23 mouse cellular contexts compared by ENCODE assay signal in genomic region chr1:161520223-161520622, GRCm38 (mm10). TPM values are rescaled to one million over a fixed set of nuclear protein-coding genes. Genes with fewer than 3 reads are reported as not detected.
DNase-seq lines count a peak whose midpoint lies in the region; ATAC-seq and TF ChIP-seq lines count a peak whose summit lies in the region.
"Had no signal": no experiment of that assay in that cellular context is flagged by ENCODE, and none has a peak within 500 bp of the region (broad histone marks: within the 10 kb centered on the region; RNA-seq: fewer than 3 reads in every experiment).

No protein-coding gene starts in this region.

- no peak for TF ChIP-seq POLR2A in bone marrow macrophage, adult 2 months (IDR thresholded peaks at IDR 0.05; ENCODE audit: borderline replicate concordance, low read depth, low read length)

- WGBS in hindbrain, embryonic 14.5 days = 87% methylated on average over 1 of the region's 1 CpGs
- WGBS in hindbrain, embryonic 12.5 days = 84% methylated on average over 1 of the region's 1 CpGs

- no peak overlapping the region for H3K4me3 ChIP-seq in hindbrain, embryonic 14.5 days (replicated peaks; ENCODE audit: low read length)
- H3K4me3 ChIP-seq in hindbrain, embryonic 12.5 days = no peak overlapping the region
- H3K4me3 ChIP-seq in bone marrow macrophage, adult 2 months (ENCODE audit: insufficient read depth, low read length) = peak overlapping the region; percentile 10; the same call in 1 of the 2 replicates
- H3K4me3 ChIP-seq: embryonic facial prominence, embryonic 10.5 days; forebrain, embryonic 13.5 days; heart, embryonic 10.5 days; hindbrain, embryonic 10.5 days had no signal

- ATAC-seq in hindbrain, embryonic 14.5 days (ENCODE audit: low FRiP score) = no peak
- ATAC-seq in hindbrain, embryonic 12.5 days (ENCODE audit: low FRiP score) = no peak
- peak; percentile 48 to 81; a peak in 3 of 4 replicates for ATAC-seq in hematopoietic stem cell, adult 5-6 weeks (replicated peaks in 1 of 2; ENCODE audit: insufficient read depth in 1 of 2, low FRiP score in 2 of 2, low TSS enrichment in 1 of 2, low read depth in 1 of 2, poor library complexity in 2 of 2, severe bottlenecking in 2 of 2)
- ATAC-seq in neutrophil, adult 5-6 weeks (ENCODE audit: extremely low read depth, insufficient number of reproducible peaks, low FRiP score, poor library complexity, severe bottlenecking) = peak; percentile 46; the same call in 1 of the 2 replicates
- ATAC-seq: forebrain, embryonic 13.5 days; hindbrain, embryonic 16.5 days had no signal

- peak; percentile 16 for DNase-seq in hindbrain, embryonic 14.5 days (ENCODE audit: low spot score)
- no peak for DNase-seq in adrenal gland, postnatal 4 days (ENCODE audit: low spot score in 2 of 2)
- DNase-seq in T-cell, adult 2 months (ENCODE audit: low spot score) = no peak
- no peak for DNase-seq in ovary, adult 18-20 months (ENCODE audit: low spot score)
- DNase-seq: adrenal gland, postnatal 14 days; cerebellum, adult 11-12 months; cerebellum, adult 9-11 months; cerebellum, postnatal 36 days; gastrocnemius, postnatal 36 days; heart, adult 18-20 months; heart, postnatal 14 days; kidney, adult 11 months had no signal

- TF ChIP-seq CTCF in bone marrow macrophage, adult 2 months (IDR thresholded peaks at IDR 0.05; ENCODE audit: low read depth, low read length) = no peak

- H3K36me3 ChIP-seq in hindbrain, embryonic 14.5 days (replicated peaks; ENCODE audit: control insufficient read depth, insufficient read depth) = no peaks in the 10 kb centered on the region
- H3K36me3 ChIP-seq in hindbrain, embryonic 12.5 days = no peaks in the 10 kb centered on the region
- H3K36me3 ChIP-seq: embryonic facial prominence, embryonic 10.5 days; G1E; heart, embryonic 10.5 days; hindbrain, embryonic 10.5 days had no signal

- H3K9me3 ChIP-seq in hindbrain, embryonic 14.5 days (ENCODE audit: control insufficient read depth, low read length) = no peaks in the 10 kb centered on the region
- no peaks in the 10 kb centered on the region for H3K9me3 ChIP-seq in hindbrain, embryonic 12.5 days (replicated peaks)
- H3K9me3 ChIP-seq: embryonic facial prominence, embryonic 10.5 days; forebrain, embryonic 13.5 days; G1E; heart, embryonic 10.5 days; hindbrain, embryonic 10.5 days had no signal

- H3K4me1 ChIP-seq in hindbrain, embryonic 14.5 days (replicated peaks; ENCODE audit: control insufficient read depth, insufficient read depth, low read length) = no peaks in the 10 kb centered on the region
- H3K4me1 ChIP-seq in hindbrain, embryonic 12.5 days = no peaks in the 10 kb centered on the region
- H3K4me1 ChIP-seq in bone marrow macrophage, adult 2 months (ENCODE audit: control insufficient read depth, insufficient read depth, low read length) = peaks cover 29% of the 10 kb centered on the region
- H3K4me1 ChIP-seq: embryonic facial prominence, embryonic 10.5 days; forebrain, embryonic 13.5 days; heart, embryonic 10.5 days; hindbrain, embryonic 10.5 days had no signal

- no peak overlapping the region for H3K4me2 ChIP-seq in hindbrain, embryonic 14.5 days (replicated peaks)
- no peak overlapping the region for H3K4me2 ChIP-seq in hindbrain, embryonic 12.5 days (replicated peaks)
- H3K4me2 ChIP-seq: forebrain, embryonic 13.5 days had no signal

- no peaks in the 10 kb centered on the region for H3K27me3 ChIP-seq in hindbrain, embryonic 14.5 days (ENCODE audit: control insufficient read depth, insufficient read depth, low read length)
- H3K27me3 ChIP-seq in hindbrain, embryonic 12.5 days = no peaks in the 10 kb centered on the region
- H3K27me3 ChIP-seq: forebrain, embryonic 13.5 days had no signal

- H3K9ac ChIP-seq in hindbrain, embryonic 14.5 days = no peak overlapping the region
- H3K9ac ChIP-seq in hindbrain, embryonic 12.5 days = no peak overlapping the region
- H3K9ac ChIP-seq: forebrain, embryonic 13.5 days had no signal

- H3K27ac ChIP-seq in hindbrain, embryonic 14.5 days = no peak overlapping the region
- H3K27ac ChIP-seq in hindbrain, embryonic 12.5 days = no peak overlapping the region
- peak overlapping the region; percentile 97 for H3K27ac ChIP-seq in bone marrow macrophage, adult 2 months (ENCODE audit: insufficient read depth, low read depth, low read length)
- H3K27ac ChIP-seq: embryonic facial prominence, embryonic 10.5 days; forebrain, embryonic 13.5 days; heart, embryonic 10.5 days; hindbrain, embryonic 10.5 days had no signal

RNA-seq across cellular contexts. Expression of gene Tnfsf18, which starts 25.8 kb away (rescaled TPM):
- 0.19 TPM in 1 of 2 replicates, not detected in the other for polyA plus RNA-seq in hindbrain, embryonic 14.5 days (2014; fragmentation: Nextera tagmentation; extraction: Ambion mirVana)
- not detected in 2 replicates for polyA plus RNA-seq in hindbrain, embryonic 12.5 days (2016; fragmentation: Nextera tagmentation; extraction: Ambion mirVana)
- not detected in 2 replicates for polyA plus RNA-seq in bone marrow macrophage, adult 2 months (2012; ENCODE audit: insufficient read depth, insufficient read length, missing spikeins)
- total RNA-seq in hematopoietic stem cell, adult 5-6 weeks (2017) = not detected in 2 replicates
- total RNA-seq in neutrophil, adult 5-6 weeks (2017) = 0.61 TPM in 1 of 2 replicates, not detected in the other
- total RNA-seq in adrenal gland, postnatal 4 days (2021) = not detected
- total RNA-seq: adrenal gland, postnatal 14 days; G1E; gastrocnemius, postnatal 36 days had no signal
- polyA plus RNA-seq: embryonic facial prominence, embryonic 10.5 days; G1E; heart, embryonic 10.5 days; hindbrain, embryonic 10.5 days; hindbrain, embryonic 16.5 days; intestine, embryonic 14.5 days had no signal

Comparison
In these comparisons a context has a peak if more than half of its experiments do, and no peak if none do; other contexts are left out.
1. ATAC-seq: peak in hematopoietic stem cell, adult 5-6 weeks (2 of 2) and neutrophil, adult 5-6 weeks (single experiment); none in hindbrain, embryonic 14.5 days (single experiment) and hindbrain, embryonic 12.5 days (single experiment).